Mouse (Mus musculus) adrenal gland, postnatal 36 days (tissue): ENCODE results near the gene Srd5a2. TPM values are rescaled to one million over a fixed set of nuclear protein-coding genes. Genes with fewer than 3 reads are reported as not detected.
"Not testable (repeated sequence)": the region's sequence is repeated elsewhere in the genome, so short reads cannot be mapped to it uniquely, and the experiment has no call there.

Experiments
- DNase-seq, 2 experiments: peaks; one replicate each; pipeline ENCODE4 v3.0.0; 2021; ENCODE audit warnings: mixed read lengths in 1 of 2
- long read RNA-seq, 2 experiments: library from polyadenylated mRNA; stranded (forward); transcript quantifications; one replicate each; pipeline ENCODE4 v2.0.0; 2021; ENCODE audit warnings: borderline sequencing depth in 2 of 2
- total RNA-seq, 2 experiments: library from RNA; stranded (reverse); gene quantifications; 2 replicates each; pipeline ENCODE4 v1.2.3; 2021

Srd5a2 gene
- total RNA-seq = 1,000 to 10,000 TPM in 1 of 2 experiments, 100 to 1,000 TPM in 1; 125 to 2,977 TPM
- long read RNA-seq, experiment 1, transcript Srd5a2-201 (5 exons, 1,605 nt) = major isoform, 16 of 160 reads
- long read RNA-seq, experiment 1, partial matches to known transcripts = 25 of 160 reads
- long read RNA-seq, experiment 1, other reads (novel, unspliced or antisense) = 119 of 160 reads
- long read RNA-seq, experiment 2, transcript Srd5a2-201 (5 exons, 1,605 nt) = major isoform, 565 of 1,337 reads
- long read RNA-seq, experiment 2, partial matches to known transcripts = 80 of 1,337 reads
- long read RNA-seq, experiment 2, other reads (novel, unspliced or antisense) = 692 of 1,337 reads

DNA sequence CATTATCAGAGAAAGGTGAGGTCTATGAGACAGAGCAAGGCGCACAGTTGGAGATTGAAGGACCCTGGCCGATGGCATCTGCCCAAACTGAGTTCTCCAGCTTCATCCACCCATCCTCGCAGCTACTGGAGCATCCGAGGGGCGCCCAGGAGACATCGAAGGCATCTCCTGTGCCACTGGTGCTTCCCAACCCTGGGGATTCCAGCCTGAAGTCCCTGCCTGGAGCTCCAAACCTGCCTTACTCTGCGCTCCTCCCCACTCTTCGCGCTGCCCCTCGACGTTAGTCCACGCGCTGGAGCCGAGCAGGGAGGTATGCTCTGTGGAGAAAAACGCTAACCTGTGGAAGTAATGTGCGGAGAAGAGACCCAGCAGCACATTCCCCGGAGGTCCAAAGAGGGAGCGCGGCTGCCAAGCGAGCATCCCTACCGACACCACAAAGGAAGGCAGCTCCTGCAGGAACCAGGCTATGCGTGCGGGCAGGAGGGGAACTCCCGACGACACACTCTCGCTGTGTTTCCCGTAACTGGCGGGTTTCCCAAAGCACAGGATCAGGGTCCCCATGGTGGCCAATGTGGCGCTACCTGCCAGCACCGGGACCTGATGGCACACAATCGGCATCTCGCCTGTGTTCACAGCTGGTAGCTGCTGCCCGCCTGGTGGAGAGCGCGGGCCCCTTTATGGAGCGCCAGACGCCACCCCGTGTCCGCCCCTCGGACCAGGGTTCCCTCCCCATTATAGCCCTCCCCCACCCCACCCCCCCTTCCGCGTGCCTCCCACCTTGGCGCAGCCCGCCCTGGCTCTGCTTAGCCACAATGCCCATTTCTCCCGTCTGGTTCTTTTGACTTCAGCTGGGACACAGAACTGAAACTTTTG, at the start of gene Srd5a2:
Gene Srd5a2, minus strand, starts transcription at position 707 of the 873 bp plus-strand sequence.
- peak; percentile 11 to 81 for DNase-seq

DNA sequence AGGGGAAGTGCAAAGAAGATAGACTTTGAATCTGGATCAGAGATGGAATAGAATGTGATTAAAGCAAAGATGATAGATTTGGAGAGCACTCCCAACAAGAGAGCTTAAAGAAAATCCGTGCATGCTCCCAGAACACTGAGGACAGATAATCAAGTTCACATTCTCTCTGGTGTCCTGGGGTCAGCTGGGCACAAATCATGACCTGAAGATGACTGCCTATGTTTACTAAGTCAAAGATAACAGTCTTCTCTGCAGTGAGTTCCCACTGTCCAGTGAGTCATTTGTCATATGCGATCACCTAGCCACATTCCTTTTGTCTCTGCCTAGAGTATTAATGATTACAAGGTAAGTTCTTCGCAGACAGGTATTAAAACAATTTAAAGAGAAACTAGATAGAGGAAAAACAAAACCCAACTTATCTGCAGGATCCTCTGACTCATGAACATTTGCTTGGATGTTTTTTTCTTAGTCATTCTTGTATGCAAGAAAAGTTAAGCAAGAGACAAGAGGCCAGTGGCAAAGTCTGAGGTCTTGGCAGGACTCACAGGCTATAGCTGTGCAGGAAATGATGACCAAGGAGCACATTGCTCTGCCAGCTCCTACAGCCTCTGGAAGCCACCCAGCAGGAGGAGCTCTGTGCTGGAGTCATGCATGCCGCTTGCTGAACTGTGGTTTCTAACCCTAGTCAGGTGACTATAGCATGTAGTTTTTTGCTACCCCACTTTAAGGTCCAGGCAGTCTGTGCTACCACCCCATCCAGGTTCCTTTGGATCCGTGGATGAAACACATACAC, 41.4 kb upstream of the Srd5a2 start:
- DNase-seq = peak; percentile 87

DNA sequence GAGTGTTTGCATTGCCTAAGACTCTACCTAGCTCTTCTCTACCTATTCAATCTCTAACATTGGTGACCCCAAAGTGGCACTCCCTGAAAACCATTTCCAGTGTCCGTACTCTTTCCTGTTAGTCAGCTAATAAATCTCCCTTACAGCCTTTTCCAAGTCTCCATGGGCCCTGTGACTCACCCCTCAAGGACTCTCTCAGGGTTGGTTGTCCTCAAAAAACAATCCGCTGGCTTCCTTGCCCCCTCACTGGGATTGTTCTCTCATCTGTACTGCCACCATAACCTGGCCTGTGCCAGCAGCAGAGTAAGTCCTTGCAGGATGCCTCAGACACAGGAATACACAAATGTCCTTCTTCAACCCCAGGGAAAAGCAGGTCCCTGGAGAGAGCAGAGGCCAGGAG, 40.3 kb upstream of the Srd5a2 start:
- peak; percentile 82 to 86 for DNase-seq

DNA sequence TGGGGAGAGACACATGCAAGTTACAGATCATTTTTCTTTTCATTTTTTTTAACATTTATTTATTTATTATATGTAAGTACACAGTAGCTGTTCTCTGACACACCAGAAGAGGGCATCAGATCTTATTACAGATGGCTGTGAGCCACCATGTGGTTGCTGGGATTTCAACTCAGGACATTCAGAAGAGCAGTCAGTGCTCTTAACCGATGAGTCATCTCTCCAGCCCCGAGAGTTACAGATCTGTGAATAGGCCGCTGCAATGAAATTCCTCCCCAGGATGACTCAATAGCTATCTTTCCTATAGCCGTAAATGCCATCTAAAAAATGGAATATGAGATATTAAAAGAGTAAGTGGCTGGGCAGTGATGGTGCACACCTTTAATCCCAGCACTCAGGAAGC, 35.7 kb upstream of the Srd5a2 start:
- DNase-seq = peak; percentile 26 to 35

DNA sequence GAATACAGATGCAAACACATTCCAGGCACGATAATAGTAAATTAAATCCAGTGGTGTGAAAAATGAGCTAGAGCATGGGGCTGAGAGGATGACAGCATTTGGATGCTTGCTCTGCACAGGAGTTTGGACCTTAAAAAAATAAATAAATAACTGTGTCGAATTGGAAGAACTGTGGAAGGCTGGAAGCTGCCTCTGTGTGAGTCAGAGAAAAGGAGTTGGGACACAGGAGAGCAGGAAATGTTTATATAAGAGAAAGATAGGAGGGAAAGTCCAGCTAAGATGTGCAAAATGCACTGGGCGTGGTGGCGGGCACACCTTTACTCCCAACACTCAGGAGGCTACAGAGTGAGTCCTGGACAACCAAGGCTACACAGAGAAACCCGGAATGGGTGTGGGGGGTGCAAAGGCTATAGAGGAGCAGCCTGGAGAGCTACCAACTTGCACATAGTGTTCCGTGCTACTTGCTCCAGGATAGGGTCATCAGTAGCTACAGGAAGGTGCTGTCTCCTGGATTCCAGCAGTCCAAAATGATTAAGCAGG, 32.4 kb upstream of the Srd5a2 start:
- no peak for DNase-seq

DNA sequence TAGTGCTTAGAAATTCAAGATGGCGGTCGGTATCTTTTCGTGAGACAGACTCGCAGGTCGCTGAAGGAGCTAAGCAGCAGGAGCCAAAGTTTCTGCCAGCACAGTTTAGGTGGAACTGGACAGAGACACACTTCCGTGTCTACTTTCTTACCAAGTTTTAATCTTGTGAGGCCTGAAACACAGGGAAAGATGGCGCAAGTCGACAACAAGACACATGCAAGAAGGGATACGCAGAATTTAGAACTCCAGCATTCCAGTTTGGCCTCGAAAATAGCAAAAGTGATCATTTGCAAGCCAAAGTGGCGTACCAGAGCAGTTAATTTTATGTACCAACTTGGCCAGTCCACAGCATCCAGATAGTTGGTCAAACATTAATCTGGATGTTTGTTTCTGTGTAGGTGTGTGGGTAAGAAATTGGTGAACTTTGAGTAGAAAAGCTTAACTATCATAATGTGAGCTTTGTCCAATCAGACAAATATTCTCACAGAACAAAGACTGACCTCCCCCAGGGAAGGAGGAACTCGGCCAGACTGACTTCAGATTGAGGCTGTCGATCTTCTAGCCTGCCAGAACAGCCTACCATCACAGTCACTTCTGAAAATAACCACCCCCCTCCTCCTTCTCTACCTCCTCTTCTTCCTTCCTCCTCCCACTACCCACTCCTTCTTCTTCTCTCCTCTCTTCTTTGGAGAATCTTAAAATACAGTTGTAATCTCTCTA, 31.2 kb upstream of the Srd5a2 start:
- DNase-seq = no peak

DNA sequence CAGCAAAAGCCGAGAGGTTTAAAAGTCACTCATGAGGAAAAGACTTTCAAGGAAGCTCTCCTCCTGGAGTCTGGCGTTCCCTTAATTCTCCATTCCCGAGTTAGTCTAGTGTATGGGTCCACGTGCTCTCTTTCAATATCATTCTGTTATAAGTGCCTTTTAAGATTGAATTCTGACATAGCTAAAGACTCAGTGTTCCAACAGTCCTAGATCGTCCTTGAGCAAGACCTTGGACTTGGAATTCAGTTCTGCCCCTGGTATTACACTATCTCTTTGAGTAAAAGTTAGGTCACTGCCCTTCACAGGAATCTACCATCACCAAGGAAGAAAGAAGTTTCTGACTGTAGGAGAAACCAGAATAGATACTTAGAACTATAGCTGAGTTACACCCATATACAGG, 25.4 kb upstream of the Srd5a2 start:
- DNase-seq = not testable (repeated sequence)

DNA sequence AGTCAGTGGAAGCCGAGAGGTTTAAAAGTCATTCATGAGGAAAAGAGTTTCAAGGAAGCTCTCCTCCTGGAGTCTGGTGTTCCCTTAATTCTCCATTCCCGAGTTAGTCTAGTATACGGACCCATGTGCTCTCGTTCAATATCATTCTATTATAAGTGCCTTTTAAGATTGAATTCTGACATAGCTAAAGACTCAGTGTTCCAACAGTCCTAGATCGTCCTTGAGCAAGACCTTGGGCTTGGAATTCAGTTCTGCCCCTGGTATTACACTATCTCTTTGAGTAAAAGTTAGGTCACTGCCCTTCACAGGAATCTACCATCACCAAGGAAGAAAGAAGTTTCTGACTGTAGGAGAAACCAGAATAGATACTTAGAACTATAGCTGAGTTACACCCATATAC, 15.0 kb upstream of the Srd5a2 start:
- not testable (repeated sequence) for DNase-seq

DNA sequence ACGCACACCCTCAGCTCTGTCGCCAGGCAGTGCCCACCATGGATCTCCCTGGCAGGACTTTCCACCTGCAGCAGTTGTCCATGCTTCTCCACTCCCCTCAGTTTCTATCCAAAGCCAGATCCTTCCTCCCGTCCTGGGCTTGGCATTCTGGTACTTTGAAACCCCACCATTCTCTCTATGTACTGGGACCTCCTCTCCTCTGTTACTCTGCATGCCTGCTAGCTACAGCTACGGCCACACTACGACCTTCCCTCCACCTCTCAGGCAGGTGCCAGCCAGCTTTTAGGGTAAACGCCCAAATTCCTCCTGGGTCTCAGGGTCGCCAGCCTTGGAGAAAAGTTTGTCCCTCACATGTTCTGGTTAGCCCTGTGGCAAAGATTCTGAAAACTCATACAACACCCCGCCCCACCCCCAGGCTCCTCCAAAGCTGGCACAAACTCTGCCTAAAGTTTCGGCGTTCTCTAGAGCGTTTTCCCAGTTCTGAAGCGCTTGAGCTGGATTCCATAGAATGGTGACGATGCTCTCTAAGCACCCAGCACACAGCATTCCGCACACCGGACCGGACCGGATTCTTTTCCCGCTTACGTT, 607 bp upstream of the Srd5a2 start:
- DNase-seq = peak; percentile 10 to 72

DNA sequence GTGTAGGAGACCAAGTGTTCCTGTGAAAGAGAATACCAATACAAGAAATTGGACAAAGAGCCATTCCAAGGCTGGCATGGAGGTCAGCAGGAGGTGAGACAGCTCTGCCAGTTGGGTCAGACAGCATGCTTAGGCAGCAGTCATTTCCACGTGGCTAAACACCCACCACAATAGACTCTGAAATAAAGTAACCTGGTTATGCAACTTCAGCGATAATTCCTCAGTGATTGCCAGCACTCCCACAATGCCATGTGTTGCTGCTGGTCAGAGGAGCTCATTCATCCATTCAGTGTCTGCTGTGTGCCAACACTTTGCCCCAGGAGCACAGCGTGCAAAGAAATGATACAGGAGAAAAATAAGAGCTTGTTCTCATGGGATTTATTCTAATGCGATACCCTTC, 4.0 kb downstream of the Srd5a2 start:
- DNase-seq = peak; percentile 31 to 45

DNA sequence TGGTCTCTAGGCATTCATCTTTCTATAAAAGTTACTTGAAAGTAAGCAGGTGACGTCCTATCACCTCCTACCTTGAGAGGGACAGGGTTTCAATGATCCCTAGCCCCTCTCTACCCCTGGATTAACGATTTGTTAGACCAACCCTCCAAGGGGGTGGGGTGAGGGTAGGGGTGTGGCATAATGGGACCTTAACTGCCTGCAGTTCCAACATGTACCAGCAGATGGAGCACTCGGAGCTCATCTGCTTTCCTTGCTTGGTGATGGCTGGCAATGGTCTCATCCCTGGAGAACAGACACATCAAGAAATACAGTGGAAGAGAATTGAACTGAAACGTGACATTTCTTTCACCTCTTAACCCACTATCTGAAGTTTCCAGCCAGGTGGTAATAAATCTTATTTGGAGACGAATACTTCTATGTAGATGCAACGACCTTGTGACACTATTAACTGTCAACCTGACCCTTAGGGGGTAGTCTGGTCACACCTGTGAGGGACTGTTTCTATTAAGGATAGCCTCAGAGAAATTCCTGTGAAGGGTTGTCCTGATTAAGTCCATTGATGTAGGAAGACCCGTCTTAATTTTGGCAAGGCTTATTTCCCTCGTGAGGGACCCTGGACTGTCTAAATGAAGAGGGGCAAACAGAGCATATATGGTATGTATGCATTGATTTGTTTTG, 27.1 kb downstream of the Srd5a2 start:
- DNase-seq = peak; percentile 83 to 84

DNA sequence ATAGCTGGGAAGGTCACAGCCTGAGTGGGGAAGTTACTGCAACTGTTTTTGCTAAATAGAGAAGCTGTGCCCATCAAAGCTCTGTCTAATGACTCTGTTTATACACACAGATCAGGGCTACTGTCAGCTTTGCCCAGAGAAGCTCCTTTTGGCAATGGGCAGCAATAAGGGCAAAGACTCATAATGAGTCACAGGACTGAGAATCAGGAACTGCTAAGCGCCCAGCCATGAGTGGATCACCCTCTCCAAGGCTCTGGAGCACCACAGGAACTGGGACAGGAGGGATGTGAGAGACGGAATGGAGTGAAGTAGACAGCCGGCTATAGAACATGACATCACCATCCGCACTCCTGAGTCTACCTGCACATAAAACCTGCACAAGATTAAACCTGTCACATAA, 29.4 kb downstream of the Srd5a2 start:
- peak; percentile 46 to 57 for DNase-seq

DNA sequence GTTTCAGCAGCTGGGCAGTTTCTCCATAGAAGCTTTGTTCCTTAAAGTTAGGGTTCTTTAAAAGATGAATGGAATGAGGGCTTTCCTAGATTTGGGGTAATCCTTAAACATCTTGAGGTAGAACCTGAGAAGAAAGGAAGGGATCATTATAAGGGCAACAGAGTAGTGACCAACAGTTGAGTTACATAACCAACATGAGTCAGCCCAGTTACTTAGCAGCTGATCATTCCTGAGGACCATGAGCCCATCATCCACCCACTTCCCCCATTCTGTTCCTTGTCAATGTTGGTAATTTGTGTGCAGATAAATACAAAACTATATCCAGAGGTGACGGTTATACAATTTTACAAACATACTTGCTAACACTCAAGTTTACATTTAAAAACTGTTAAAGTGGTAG, 30.1 kb downstream of the Srd5a2 start:
- no peak for DNase-seq

DNA sequence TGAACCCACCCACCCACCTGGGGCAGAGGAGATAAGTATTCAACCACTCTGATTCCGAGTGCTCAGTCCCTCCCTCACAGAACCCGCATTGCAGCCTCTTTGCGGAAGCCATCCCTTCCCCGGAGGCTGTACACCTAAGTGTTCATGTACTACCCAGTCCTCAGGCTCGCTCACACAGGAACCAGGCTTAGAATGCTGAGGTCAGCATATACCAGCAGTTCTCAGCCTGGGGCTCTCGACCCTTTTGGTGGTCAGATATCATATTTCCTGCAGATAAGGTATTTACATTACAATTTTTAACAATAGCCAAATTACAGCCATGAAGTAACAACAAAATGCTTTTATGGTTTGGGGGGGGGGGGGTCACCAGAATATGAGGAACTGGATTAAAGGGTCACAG, 32.6 kb downstream of the Srd5a2 start:
- DNase-seq = no peak

DNA sequence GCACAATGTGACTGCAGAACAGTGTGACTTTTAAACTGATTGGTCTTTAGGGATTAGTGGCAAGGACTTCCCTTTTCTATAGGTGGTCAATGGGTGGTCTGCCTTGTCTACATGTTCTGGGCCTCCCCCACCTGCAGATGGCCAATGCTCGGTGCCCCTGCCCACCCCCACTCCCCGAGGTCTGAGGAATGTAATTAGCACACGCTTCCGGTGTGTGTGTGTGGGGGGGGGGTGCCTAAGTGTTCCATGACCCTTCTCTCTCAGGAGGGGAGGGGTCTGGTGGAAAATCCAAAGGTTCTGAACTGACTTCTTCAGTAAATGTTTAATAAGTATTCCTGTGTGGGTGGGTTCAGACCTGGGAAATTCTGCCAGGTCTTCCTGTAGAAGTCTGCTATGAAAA, 39.0 kb downstream of the Srd5a2 start:
- no peak for DNase-seq

DNA sequence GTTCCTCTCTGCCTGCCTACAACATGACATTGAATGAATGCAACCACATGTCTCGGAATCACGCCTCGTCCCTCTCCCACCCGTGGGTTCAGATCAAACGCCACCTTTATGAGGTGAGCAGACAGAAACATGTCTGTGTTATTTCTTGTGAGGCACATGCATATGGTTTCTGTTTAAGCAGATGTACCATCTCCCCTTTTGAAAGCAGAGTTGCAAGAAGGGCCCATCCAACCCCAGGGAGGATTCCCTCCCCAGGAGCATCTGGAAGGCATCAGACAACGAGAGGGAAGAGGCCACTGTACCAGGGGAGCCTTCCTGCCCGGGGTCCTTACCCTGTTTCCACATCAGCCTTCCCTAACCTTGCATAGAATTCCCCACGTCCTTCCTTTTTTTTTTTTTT, 40.7 kb downstream of the Srd5a2 start:
- no peak for DNase-seq

DNA sequence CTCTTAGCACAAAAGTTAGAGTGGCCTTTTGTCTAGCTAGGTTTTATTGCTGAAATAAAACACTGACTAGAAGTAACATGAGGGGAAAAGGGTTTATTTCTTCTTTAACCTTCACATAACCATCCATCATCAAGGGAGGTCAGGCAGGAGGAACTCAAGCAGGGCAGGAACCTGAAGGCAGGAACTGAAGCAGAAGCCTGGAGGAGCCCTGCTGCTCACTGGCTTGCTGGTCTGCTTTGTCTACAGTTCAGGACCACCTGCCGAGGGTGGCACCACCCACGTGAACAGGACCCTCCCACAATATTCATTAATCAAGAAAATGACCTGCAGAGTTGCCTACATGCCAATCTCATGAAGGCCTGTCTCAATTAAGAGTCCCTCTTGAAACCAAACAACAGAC, 45.3 kb downstream of the Srd5a2 start:
- DNase-seq = no peak

DNA sequence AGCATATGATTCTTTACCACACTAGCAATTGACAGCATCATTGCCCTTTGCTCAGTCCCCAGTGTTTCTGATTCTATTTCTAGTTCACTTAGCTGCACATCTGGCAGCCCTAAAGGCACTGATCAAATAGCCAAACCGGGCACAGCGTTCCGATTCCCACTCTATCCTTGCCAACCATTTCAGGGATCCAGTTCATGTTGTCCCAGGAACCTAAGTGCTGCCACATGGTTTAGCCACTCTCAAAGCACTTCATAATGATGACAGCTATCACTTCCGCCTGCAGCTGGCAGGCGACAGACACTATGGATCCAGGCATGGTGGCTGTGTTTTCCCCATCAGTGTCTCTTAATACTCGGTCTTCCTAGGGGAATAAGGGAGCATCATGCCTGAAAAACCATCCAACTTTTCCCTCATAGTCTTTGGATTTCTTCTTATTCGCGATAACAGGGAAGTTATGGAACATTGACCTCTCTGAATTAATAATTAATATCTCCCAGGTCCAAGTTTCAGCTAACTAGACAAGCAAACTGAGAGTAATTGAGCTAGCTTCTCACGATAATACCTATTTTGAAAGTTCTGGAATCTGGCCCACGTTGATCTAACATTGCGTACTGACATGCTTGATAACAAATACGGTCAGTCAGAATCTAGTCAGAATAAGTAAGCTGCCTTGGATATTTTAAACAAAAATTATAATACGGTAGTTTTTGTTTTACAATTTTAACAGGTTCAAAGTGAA, 51.6 kb downstream of the Srd5a2 start:
- DNase-seq = no peak

DNA sequence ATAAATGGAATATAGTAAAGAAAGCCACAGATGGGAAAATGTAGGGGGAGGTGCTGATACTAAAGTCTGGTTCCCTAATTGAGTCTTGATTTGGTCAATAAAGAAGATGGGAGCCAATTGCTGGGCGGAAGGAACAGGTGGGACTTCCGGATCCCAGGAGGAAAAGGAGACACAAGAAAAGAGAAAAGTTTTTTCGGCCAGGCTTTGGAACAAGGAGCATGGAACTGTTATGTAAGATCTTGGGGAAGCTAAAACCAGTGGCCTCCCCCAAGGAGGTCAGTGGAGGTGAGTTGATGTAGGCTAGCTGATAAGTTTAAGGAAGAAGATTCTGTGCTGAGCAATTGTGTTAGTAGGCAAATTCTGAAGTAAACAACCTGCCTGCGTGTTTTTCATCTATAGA, 56.5 kb downstream of the Srd5a2 start:
- no peak for DNase-seq

DNA sequence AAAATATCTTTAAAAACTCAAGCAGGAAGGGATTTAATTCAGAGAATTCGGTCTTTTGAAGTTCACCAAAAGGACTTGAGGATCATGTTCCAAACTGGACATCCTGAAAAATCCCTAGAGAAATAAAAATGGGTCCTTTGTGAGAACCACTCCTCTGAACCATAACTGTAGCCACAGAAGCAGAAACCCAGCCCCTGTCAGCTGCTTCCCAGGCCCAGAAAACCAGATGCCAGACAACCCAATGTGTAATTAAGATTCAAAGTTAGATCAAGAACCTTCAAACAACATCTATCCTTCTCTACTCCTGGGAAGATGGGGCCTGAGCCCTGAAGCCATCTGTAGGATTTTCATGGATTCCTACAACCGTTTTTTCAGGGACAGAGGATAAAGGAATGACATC, 61.1 kb downstream of the Srd5a2 start:
- DNase-seq = no peak
